ENCODE assay signal across 8 mouse cellular contexts in the genomic region with DNA sequence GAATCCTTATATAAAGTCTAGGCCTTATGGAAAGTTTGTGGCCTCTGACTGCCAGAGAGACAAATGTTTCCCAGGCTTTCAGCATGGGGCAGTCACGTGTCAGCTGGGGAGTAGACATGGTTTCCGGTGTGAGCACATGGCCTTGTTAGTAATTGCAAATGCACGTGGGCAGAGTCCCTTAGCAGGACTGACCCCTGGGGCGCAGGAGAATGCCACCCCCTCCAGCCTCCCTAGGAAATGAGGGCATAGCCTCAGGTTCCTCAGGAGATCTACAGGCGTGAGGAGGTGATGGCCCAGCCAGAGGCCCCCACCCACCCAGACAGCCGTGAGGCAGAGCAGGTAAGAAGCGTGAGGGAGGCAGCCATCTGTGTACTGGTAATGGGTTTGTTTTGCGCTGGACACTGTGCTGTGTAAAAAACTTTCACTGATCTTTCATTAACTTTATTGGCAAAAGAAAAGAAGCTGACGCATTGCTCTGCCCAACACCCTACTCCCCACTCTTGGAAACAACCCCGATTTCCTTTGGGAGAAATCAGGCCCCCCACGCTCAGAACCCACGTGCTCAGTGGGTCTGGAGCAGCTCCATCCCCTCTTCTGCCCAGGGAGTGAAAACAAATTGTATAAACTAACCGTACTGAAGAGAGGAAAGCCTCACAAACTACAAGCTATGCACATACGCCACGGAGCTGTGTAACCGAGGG. TPM values are rescaled to one million over a fixed set of nuclear protein-coding genes. Genes with fewer than 3 reads are reported as not detected.
DNase-seq lines count a peak whose midpoint lies in the region; ATAC-seq lines count a peak whose summit lies in the region.
"Had no signal": no experiment of that assay in that cellular context is flagged by ENCODE, and none has a peak within 500 bp of the region (broad histone marks: within the 10 kb centered on the region; RNA-seq: fewer than 3 reads in every experiment).

No protein-coding gene starts in this region.

- H3K9me3 ChIP-seq in lung, embryonic 15.5 days, result no peaks in the 10 kb centered on the region
- H3K9me3 ChIP-seq in forebrain, embryonic 14.5 days (replicated peaks; ENCODE audit: control insufficient read depth, low read length), result no peaks in the 10 kb centered on the region
- H3K9me3 ChIP-seq in neural tube, embryonic 15.5 days (replicated peaks), result no peaks in the 10 kb centered on the region
- H3K9me3 ChIP-seq: liver, embryonic 15.5 days had no signal

- 0 out of 2 replicates have a peak overlapping the region, but pooled peaks have one; percentile 19 for H3K27ac ChIP-seq in lung, embryonic 15.5 days
- 0 out of 2 replicates have a peak overlapping the region, but pooled peaks have one; percentile 3 for H3K27ac ChIP-seq in forebrain, embryonic 14.5 days (ENCODE audit: low read depth, low read length)
- peak overlapping the region; percentile 37 for H3K27ac ChIP-seq in neural tube, embryonic 15.5 days (replicated peaks)
- H3K27ac ChIP-seq: liver, embryonic 15.5 days had no signal

- WGBS in lung, embryonic 15.5 days, result 52% methylated on average over 16 of the region's 16 CpGs
- WGBS in forebrain, embryonic 14.5 days, result 36% methylated on average over 16 of the region's 16 CpGs
- 34% methylated on average over 16 of the region's 16 CpGs for WGBS in neural tube, embryonic 15.5 days

- peak; percentile 27; the same call in 1 of the 2 replicates for ATAC-seq in lung, embryonic 15.5 days (ENCODE audit: borderline replicate concordance, extremely low read depth, low FRiP score, low TSS enrichment)
- ATAC-seq in forebrain, embryonic 14.5 days, result peak; percentile 35; the same call in 1 of the 2 replicates
- ATAC-seq in neural tube, embryonic 15.5 days (ENCODE audit: low FRiP score), result 0 out of 2 replicates have a peak, but pooled peaks have one; percentile 26

- H3K4me2 ChIP-seq in lung, embryonic 15.5 days, result no peak overlapping the region
- H3K4me2 ChIP-seq in forebrain, embryonic 14.5 days (ENCODE audit: low read length), result no peak overlapping the region
- no peak overlapping the region for H3K4me2 ChIP-seq in neural tube, embryonic 15.5 days
- H3K4me2 ChIP-seq: liver, embryonic 15.5 days had no signal

- H3K4me3 ChIP-seq in lung, embryonic 15.5 days, result no peak overlapping the region
- no peak overlapping the region for H3K4me3 ChIP-seq in forebrain, embryonic 14.5 days (ENCODE audit: low read depth, low read length)
- no peak overlapping the region for H3K4me3 ChIP-seq in neural tube, embryonic 15.5 days (replicated peaks)
- H3K4me3 ChIP-seq: liver, embryonic 15.5 days had no signal

- H3K9ac ChIP-seq in lung, embryonic 15.5 days, result no peak overlapping the region
- H3K9ac ChIP-seq in forebrain, embryonic 14.5 days (ENCODE audit: low read length), result no peak overlapping the region; the same call in 1 of the 2 replicates
- H3K9ac ChIP-seq in neural tube, embryonic 15.5 days (replicated peaks), result no peak overlapping the region
- H3K9ac ChIP-seq: liver, embryonic 15.5 days had no signal

- no peak for DNase-seq in lung, postnatal 14 days
- DNase-seq in forebrain, embryonic 14.5 days (ENCODE audit: low spot score), result peak; percentile 18
- DNase-seq in kidney, adult 18-20 months, result peak; percentile 81
- no peak for DNase-seq in thymus, postnatal 36 days
- DNase-seq in thymus, postnatal 10 days (ENCODE audit: low spot score in 2 of 2), result no peak

- no peaks in the 10 kb centered on the region for H3K36me3 ChIP-seq in lung, embryonic 15.5 days
- no peaks in the 10 kb centered on the region for H3K36me3 ChIP-seq in forebrain, embryonic 14.5 days (ENCODE audit: control insufficient read depth, insufficient read depth, low read length)
- no peaks in the 10 kb centered on the region for H3K36me3 ChIP-seq in neural tube, embryonic 15.5 days
- H3K36me3 ChIP-seq: liver, embryonic 15.5 days had no signal

- no peaks in the 10 kb centered on the region for H3K27me3 ChIP-seq in lung, embryonic 15.5 days
- H3K27me3 ChIP-seq in forebrain, embryonic 14.5 days (replicated peaks; ENCODE audit: control insufficient read depth, insufficient read depth, low read length), result no peaks in the 10 kb centered on the region
- H3K27me3 ChIP-seq in neural tube, embryonic 15.5 days (replicated peaks), result no peaks in the 10 kb centered on the region
- H3K27me3 ChIP-seq: liver, embryonic 15.5 days had no signal

- H3K4me1 ChIP-seq in lung, embryonic 15.5 days, result peaks cover 24% of the 10 kb centered on the region
- peaks cover 24% of the 10 kb centered on the region for H3K4me1 ChIP-seq in forebrain, embryonic 14.5 days (ENCODE audit: control insufficient read depth, insufficient read depth, low read length)
- H3K4me1 ChIP-seq in neural tube, embryonic 15.5 days, result peaks cover 48% of the 10 kb centered on the region

RNA-seq across cellular contexts. Expression of a gene that starts 35.8 kb away (rescaled TPM):
- 32.2 and 34.1 TPM in 2 replicates for polyA plus RNA-seq in lung, embryonic 15.5 days (2015; fragmentation: Nextera tagmentation; extraction: Ambion mirVana)
- 8.0 and 12.0 TPM in 2 replicates for polyA plus RNA-seq in forebrain, embryonic 14.5 days (2014; fragmentation: Nextera tagmentation; extraction: Ambion mirVana)
- 12.0 and 18.0 TPM in 2 replicates for polyA plus RNA-seq in neural tube, embryonic 15.5 days (2015; fragmentation: Nextera tagmentation; extraction: Ambion mirVana)

RNA-seq across cellular contexts. Expression of a gene that starts 48.6 kb away (rescaled TPM):
- 10.3 and 10.4 TPM in 2 replicates for polyA plus RNA-seq in lung, embryonic 15.5 days (2015; fragmentation: Nextera tagmentation; extraction: Ambion mirVana)
- polyA plus RNA-seq in forebrain, embryonic 14.5 days (2014; fragmentation: Nextera tagmentation; extraction: Ambion mirVana), result 21.3 and 33.6 TPM in 2 replicates
- polyA plus RNA-seq in neural tube, embryonic 15.5 days (2015; fragmentation: Nextera tagmentation; extraction: Ambion mirVana), result 49.6 and 62.3 TPM in 2 replicates

Comparison
In these comparisons a context has a peak if more than half of its experiments do, and no peak if none do; other contexts are left out.
1. DNase-seq: peak in forebrain, embryonic 14.5 days (single experiment) and kidney, adult 18-20 months (single experiment); none in lung, postnatal 14 days (single experiment), thymus, postnatal 36 days (0 of 2) and thymus, postnatal 10 days (0 of 2).
2. Peak in every context shown above with its lines, with median percentiles within 50 percentile points of each other: ATAC-seq and H3K27ac ChIP-seq.